Mouse (Mus musculus) heart, postnatal 10 days (tissue): ENCODE data around the gene Spaar. TPM values are rescaled to one million over a fixed set of nuclear protein-coding genes. Genes with fewer than 3 reads are reported as not detected.
A peak's percentile ranks its signal among the peaks of the same experiment; 100 is the strongest.
"Not testable (repeated sequence)": the region's sequence is repeated elsewhere in the genome, so short reads cannot be mapped to it uniquely, and the experiment has no call there.

ENCODE experiments used
- DNase-seq, 2 experiments: peaks; one replicate each; pipeline ENCODE4 v3.0.0; 2021
- intact Hi-C: fragments of 180-260 bp; cut with DNase I; formaldehyde crosslinking; loops from one replicate; pipeline ENCODE4 v1.15.1; 2025
- total RNA-seq, 2 experiments: library from RNA; stranded (reverse); gene quantifications; 2 replicates each; pipeline ENCODE4 v1.2.3; 2021

Gene Spaar
- total RNA-seq, 2 experiments from 2014 or later = 4.2 to 5.1 TPM

GRCm38 (mm10) chr4:43771626-43772025 is 41.8 kb downstream of the Spaar start:
- DNase-seq = peak; percentile 7 to 26
- intact Hi-C loops = no loop called here

DNA sequence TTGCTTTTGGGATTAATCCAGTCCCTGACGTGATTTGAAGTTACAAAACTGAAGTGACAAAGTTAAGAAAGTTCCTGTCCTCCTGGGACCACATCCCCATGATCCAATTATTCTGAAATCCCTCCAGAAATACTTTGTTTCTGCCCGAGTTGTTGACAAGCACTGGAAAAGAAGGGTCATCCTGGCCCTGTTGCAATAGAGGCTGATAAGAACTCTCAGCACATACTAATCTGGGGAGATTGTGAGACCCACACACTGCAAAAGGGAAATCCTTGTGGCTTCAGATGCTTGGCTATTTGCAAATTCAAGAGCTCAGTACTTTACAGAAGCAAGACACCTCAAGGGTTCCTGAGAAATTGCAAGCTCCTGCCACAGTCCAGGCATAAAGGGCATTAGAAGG is 42.5 kb downstream of the Spaar start:
- intact Hi-C loops = no loop called here
- peak in 1 of 2 experiments; percentile 30 for DNase-seq

DNA sequence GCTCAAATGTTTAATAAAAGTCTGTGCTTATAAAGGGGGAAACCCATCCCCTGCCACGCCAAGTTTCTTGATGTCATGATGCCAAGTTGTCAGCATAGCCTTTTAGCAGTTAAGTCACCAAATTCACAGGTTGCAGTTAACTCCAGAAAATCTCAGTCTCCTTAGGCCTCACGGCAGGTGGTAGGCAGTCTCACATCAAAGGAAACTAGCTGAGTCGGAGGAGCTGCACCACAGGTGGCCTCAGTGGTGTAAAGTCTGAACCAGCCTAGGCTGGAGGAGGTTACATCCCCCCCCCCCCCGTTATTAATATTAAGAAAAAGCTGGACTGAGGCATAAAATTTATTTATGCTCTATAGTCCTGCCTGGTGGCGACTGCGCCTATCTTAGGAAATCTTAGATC is 65.5 kb downstream of the Spaar start:
- no peak for DNase-seq
- intact Hi-C loops = no loop called here

GRCm38 (mm10) chr4:43795844-43796243 is 66.0 kb downstream of the Spaar start:
- DNase-seq, intact Hi-C loops: not testable (repeated sequence)

- no peak for DNase-seq
- intact Hi-C loops = no loop called here
These were observed 69.1 kb downstream of the Spaar start for GRCm38 (mm10) chr4:43798936-43799335.

Other genes starting within 250 kb of the Spaar start
- gene Sit1, start 246.3 kb upstream of the Spaar start, total RNA-seq = under 1 TPM in 1 of 2 experiments, not detected in 1; 0.38 TPM
- gene Ccdc107, start 237.1 kb upstream of the Spaar start, total RNA-seq = 10 to 100 TPM; 26.1 to 27.3 TPM
- gene Arhgef39, start 230.3 kb upstream of the Spaar start, total RNA-seq = 1 to 10 TPM; 4.0 to 5.2 TPM
- under 1 TPM; 0.30 to 0.79 TPM for gene Car9, start 223.1 kb upstream of the Spaar start, total RNA-seq
- gene Tpm2, start 206.3 kb upstream of the Spaar start, total RNA-seq = 10 to 100 TPM; 55.5 to 57.3 TPM
- 10 to 100 TPM; 57.2 to 61.8 TPM for gene Creb3, start 167.7 kb upstream of the Spaar start, total RNA-seq
- 100 to 1,000 TPM; 147 to 167 TPM for gene Tln1, start 167.3 kb upstream of the Spaar start, total RNA-seq
- 10 to 100 TPM; 42.1 to 45.5 TPM for gene Rgp1, start 151.3 kb upstream of the Spaar start, total RNA-seq
- 10 to 100 TPM; 15.4 to 15.6 TPM for gene Gba2, start 151.2 kb upstream of the Spaar start, total RNA-seq
- gene Msmp, start 145.5 kb upstream of the Spaar start, total RNA-seq = under 1 TPM; 0.36 to 0.37 TPM
- 10 to 100 TPM; 42.9 to 45.1 TPM for gene Npr2, start 98.1 kb upstream of the Spaar start, total RNA-seq
- under 1 TPM; 0.19 to 0.52 TPM for gene Spag8, start 76.4 kb upstream of the Spaar start, total RNA-seq
- gene Hint2, start 73.6 kb upstream of the Spaar start, total RNA-seq = 100 to 1,000 TPM; 110 to 112 TPM
- gene Tmem8b, start 61.1 kb upstream of the Spaar start, total RNA-seq = 10 to 100 TPM; 15.0 to 15.2 TPM
- under 1 TPM; 0.25 to 0.26 TPM for gene Fam221b, start 60.9 kb upstream of the Spaar start, total RNA-seq
- not detected for gene Olfr70, start 29.2 kb upstream of the Spaar start, total RNA-seq
- gene Olfr71, start 19.8 kb upstream of the Spaar start, total RNA-seq = not detected
- gene Hrct1, start 2.8 kb upstream of the Spaar start, total RNA-seq = 1 to 10 TPM; 4.5 to 6.1 TPM
- gene Olfr159, start 41.0 kb downstream of the Spaar start, total RNA-seq = not detected
- not detected for gene Olfr156, start 93.9 kb downstream of the Spaar start, total RNA-seq
- not detected for gene Olfr157, start 110.2 kb downstream of the Spaar start, total RNA-seq
- not detected for gene Olfr155, start 121.5 kb downstream of the Spaar start, total RNA-seq
- 10 to 100 TPM; 12.3 to 12.8 TPM for gene Reck, start 145.5 kb downstream of the Spaar start, total RNA-seq
- 10 to 100 TPM; 16.4 to 18.1 TPM for gene Glipr2, start 227.4 kb downstream of the Spaar start, total RNA-seq